Mouse (Mus musculus) natural killer cell, adult 2 months (primary cell): ENCODE data around the gene Olfr455.

Experiments
- DNase-seq, 2 experiments: peaks; one replicate each; pipeline ENCODE4 v3.0.0; 2022; ENCODE audit warnings: low spot score in 2 of 2

Olfr455 gene

GRCm38 (mm10) chr6:42487114-42487513 is 60.3 kb downstream of the Olfr455 start, which contains the start of gene Olfr456:
Gene Olfr456 (minus strand): TSS chr6:42487214.
- DNase-seq = no peak
